ENCODE assay signal across 9 mouse cellular contexts in the genomic region with DNA sequence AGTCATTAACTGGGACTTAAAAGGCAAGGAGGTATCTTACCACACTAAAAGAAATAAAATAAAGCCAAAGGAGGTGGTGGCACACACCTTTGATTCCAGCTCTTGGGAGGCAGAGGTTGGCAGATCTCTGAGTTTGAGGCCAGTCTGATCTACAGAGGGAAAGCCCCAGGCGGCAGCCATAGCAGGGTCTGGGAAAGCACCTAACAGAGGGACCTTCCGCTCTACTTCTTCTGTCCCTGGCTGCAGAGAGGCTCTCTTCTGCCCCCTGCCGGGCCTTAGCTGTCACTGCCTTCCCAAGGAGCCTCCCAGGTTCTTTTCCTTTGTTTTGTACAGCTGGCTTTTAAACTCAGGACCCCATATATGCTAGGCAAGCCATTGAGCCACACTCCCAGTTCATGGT. TPM values are rescaled to one million over a fixed set of nuclear protein-coding genes. Genes with fewer than 3 reads are reported as not detected.
DNase-seq lines count a peak whose midpoint lies in the region; ATAC-seq lines count a peak whose summit lies in the region.
"Had no signal": no experiment of that assay in that cellular context is flagged by ENCODE, and none has a peak within 500 bp of the region (broad histone marks: within the 10 kb centered on the region; RNA-seq: fewer than 3 reads in every experiment).

No protein-coding gene starts in this region.

- WGBS in hindbrain, embryonic 11.5 days, result 2% methylated on average over 3 of the region's 3 CpGs

- no peak overlapping the region for H3K9ac ChIP-seq in hindbrain, embryonic 11.5 days (ENCODE audit: low read depth, low read length)
- H3K9ac ChIP-seq: embryonic facial prominence, embryonic 12.5 days had no signal

- no peaks in the 10 kb centered on the region for H3K36me3 ChIP-seq in hindbrain, embryonic 11.5 days (ENCODE audit: control insufficient read depth, insufficient read depth, low read length)
- H3K36me3 ChIP-seq: embryonic facial prominence, embryonic 12.5 days had no signal

- peak; percentile 26 for DNase-seq in right cerebral cortex, adult 18-20 months
- DNase-seq in right cerebral cortex, postnatal 25 days, result no peak
- peak; percentile 15 for DNase-seq in cerebellum, adult 11-12 months
- DNase-seq in forelimb bud, embryonic 11.5 days (ENCODE audit: low read depth, low spot score), result peak; percentile 85
- DNase-seq in hindbrain, embryonic 11.5 days (ENCODE audit: low spot score), result peak; percentile 88
- peak; percentile 33 to 45 for DNase-seq in left cerebral cortex, adult 18-20 months (ENCODE audit: low spot score in 2 of 2)
- peak; percentile 49 for DNase-seq in spleen, adult 12 weeks (ENCODE audit: low spot score)

- no peaks in the 10 kb centered on the region for H3K4me1 ChIP-seq in hindbrain, embryonic 11.5 days (replicated peaks; ENCODE audit: control insufficient read depth, insufficient read depth, low read length)
- H3K4me1 ChIP-seq: embryonic facial prominence, embryonic 12.5 days had no signal

- no peak overlapping the region for H3K27ac ChIP-seq in hindbrain, embryonic 11.5 days (ENCODE audit: low read depth, low read length)
- H3K27ac ChIP-seq: embryonic facial prominence, embryonic 12.5 days had no signal

- H3K27me3 ChIP-seq in hindbrain, embryonic 11.5 days (ENCODE audit: control insufficient read depth, insufficient read depth, low read length), result no peaks in the 10 kb centered on the region

- no peaks in the 10 kb centered on the region for H3K9me3 ChIP-seq in hindbrain, embryonic 11.5 days (ENCODE audit: control insufficient read depth, low read length)

- no peak overlapping the region for H3K4me3 ChIP-seq in hindbrain, embryonic 11.5 days (ENCODE audit: low read depth, low read length)
- H3K4me3 ChIP-seq: embryonic facial prominence, embryonic 12.5 days had no signal

- no peak overlapping the region for H3K4me2 ChIP-seq in hindbrain, embryonic 11.5 days (replicated peaks; ENCODE audit: low read depth, low read length)
- H3K4me2 ChIP-seq: embryonic facial prominence, embryonic 12.5 days had no signal

- peak; percentile 59; the same call in 1 of the 2 replicates for ATAC-seq in hindbrain, embryonic 11.5 days (ENCODE audit: low FRiP score)
- ATAC-seq in megakaryocyte, adult 5-6 weeks (ENCODE audit: poor library complexity, severe bottlenecking), result peak; percentile 96

RNA-seq across cellular contexts. Expression of a gene that starts 40.4 kb away (rescaled TPM):
- 0.06 TPM in 1 of 2 replicates, not detected in the other for polyA plus RNA-seq in hindbrain, embryonic 11.5 days (2014; fragmentation: Nextera tagmentation; extraction: Ambion mirVana)
- total RNA-seq in left cerebral cortex, adult 18-20 months (2021), result under 1 TPM; 0.16 to 0.30 TPM
- total RNA-seq in megakaryocyte, adult 5-6 weeks (2015), result not detected in 2 replicates
- total RNA-seq in megakaryocyte, adult 5-6 weeks (2017), result not detected in 2 replicates
- polyA plus RNA-seq: embryonic facial prominence, embryonic 12.5 days had no signal

RNA-seq across cellular contexts. Expression of a gene that starts 58.4 kb away (rescaled TPM):
- 2.5 and 3.3 TPM in 2 replicates for polyA plus RNA-seq in hindbrain, embryonic 11.5 days (2014; fragmentation: Nextera tagmentation; extraction: Ambion mirVana)
- 1 to 10 TPM; 7.5 to 7.9 TPM for total RNA-seq in left cerebral cortex, adult 18-20 months (2021)
- total RNA-seq in megakaryocyte, adult 5-6 weeks (2015), result 14.4 and 15.9 TPM in 2 replicates
- total RNA-seq in megakaryocyte, adult 5-6 weeks (2017), result 6.4 and 8.4 TPM in 2 replicates
